Mouse (Mus musculus) liver, embryonic 13.5 days (tissue): ENCODE results near the gene Ifit3. TPM values are rescaled to one million over a fixed set of nuclear protein-coding genes. Genes with fewer than 3 reads are reported as not detected.
"Not testable (repeated sequence)": the region's sequence is repeated elsewhere in the genome, so short reads cannot be mapped to it uniquely, and the experiment has no call there.

Source experiments
- ATAC-seq: fragments of 200-750 bp; cut with Nextera tagmentation; 2 replicates; pipeline ENCODE4 v1.8.0; 2017; ENCODE audit warnings: low read depth, mild to moderate bottlenecking, moderate number of reproducible peaks, moderate library complexity
- DNase-seq: peaks from one replicate; pipeline ENCODE4 v3.0.0; 2022
- H3K27ac ChIP-seq: fragments of 300-500 bp; sonication (generic); 2 replicates; pipeline ENCODE4 v1.5.1; 2015; ENCODE audit warnings: moderate library complexity, mild to moderate bottlenecking, inconsistent platforms
- H3K27me3 ChIP-seq: fragments of 300-500 bp; sonication (generic); 2 replicates; pipeline ENCODE4 v1.6.1; 2015; ENCODE audit warnings: mild to moderate bottlenecking, inconsistent platforms
- H3K36me3 ChIP-seq: fragments of 300-500 bp; sonication (generic); 2 replicates; pipeline ENCODE4 v1.6.1; 2015; ENCODE audit warnings: mild to moderate bottlenecking, inconsistent platforms
- H3K4me1 ChIP-seq: fragments of 300-500 bp; sonication (generic); replicated peaks from 2 replicates; pipeline ENCODE4 v1.6.1; 2015; ENCODE audit warnings: inconsistent platforms
- H3K4me2 ChIP-seq: fragments of 300-500 bp; sonication (generic); 2 replicates; pipeline ENCODE4 v1.6.1; 2015; ENCODE audit warnings: inconsistent platforms, mild to moderate bottlenecking, moderate library complexity
- H3K4me3 ChIP-seq: fragments of 300-500 bp; sonication (generic); replicated peaks from 2 replicates; pipeline ENCODE4 v1.5.1; 2015; ENCODE audit warnings: mild to moderate bottlenecking, inconsistent platforms
- H3K9ac ChIP-seq: fragments of 300-500 bp; sonication (generic); 2 replicates; pipeline ENCODE4 v1.6.1; 2015; ENCODE audit warnings: mild to moderate bottlenecking, inconsistent platforms
- H3K9me3 ChIP-seq: fragments of 300-500 bp; sonication (generic); replicated peaks from 2 replicates; pipeline ENCODE4 v1.6.1; 2016; ENCODE audit warnings: inconsistent platforms
- WGBS: fragments of 180-500 bp; shearing (Covaris S2); methylation state at CpG from one replicate; pipeline ENCODE4 v1.1.7; 2015; ENCODE audit not compliant: insufficient replicate concordance; 5-methylcytosine and 5-hydroxymethylcytosine counted together
- polyA plus RNA-seq: library from polyadenylated mRNA; unstranded; fragments of >200 nt; fragmentation: Nextera tagmentation; extraction: Ambion mirVana; gene quantifications from 2 replicates; pipeline ENCODE4 v1.2.1, GENCODE M21; 2015

Ifit3 gene
- polyA plus RNA-seq, result 1.7 and 2.0 TPM in 2 replicates

DNA sequence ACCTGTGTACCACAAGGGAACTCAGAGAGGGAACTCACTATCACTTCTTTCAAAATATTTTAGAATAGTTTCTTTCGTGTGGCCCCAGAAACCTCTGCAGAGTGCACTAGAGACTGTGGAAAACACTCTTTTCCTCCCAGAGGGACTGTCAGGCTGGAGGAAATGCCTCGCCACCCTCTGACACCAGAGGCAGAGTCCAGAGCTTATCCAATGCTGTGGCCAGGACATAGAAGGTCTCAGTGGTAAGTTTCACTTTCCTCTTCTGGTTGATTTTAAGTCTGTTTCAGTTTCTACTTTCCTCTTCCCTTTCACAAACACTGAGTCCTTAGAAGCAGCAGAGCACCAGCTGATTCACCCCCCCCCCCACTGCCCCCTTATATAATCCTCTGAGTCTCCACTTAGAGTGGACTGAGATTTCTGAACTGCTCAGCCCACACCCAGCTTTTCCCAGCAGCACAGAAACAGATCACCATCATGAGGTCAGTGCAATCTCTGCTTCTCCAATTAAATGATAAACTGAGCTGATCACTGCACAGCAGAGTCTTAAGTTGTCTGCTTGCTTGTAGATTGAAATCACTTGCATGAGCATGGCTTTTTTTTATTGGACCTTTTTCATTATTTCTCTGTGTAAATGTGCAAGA, at the start of gene Ifit3:
Ifit3 (plus strand) TSS at position 406 of the 641 bp plus-strand sequence.
- not testable (repeated sequence) for H3K4me1 ChIP-seq, H3K27me3 ChIP-seq, DNase-seq, H3K27ac ChIP-seq, H3K4me3 ChIP-seq, H3K36me3 ChIP-seq, H3K9me3 ChIP-seq, H3K9ac ChIP-seq, H3K4me2 ChIP-seq
- 36% methylated on average over 2 of the region's 2 CpGs for WGBS
- ATAC-seq, result 0 out of 2 replicates have a peak, but pooled peaks have one; percentile 48

DNA sequence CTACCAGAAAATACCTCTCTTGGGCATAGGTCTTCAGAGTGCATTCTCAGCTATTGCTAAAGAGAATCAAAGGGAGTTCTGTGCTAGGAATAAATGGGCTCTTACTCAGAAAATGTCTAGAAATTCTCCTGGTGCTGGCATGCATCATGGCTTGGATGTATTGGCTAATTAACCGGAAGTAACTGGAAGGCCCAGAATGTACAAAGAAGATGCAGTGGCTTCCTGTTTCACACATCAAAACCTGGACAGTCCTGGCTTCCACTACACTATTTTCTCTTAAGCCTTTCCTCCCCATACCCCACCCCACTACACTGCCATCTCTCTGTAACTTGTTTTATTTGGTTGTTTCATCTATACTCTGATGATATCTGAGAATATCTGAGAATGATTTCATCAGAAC, 43.9 kb upstream of the Ifit3 start:
- WGBS, result 60% methylated on average over 1 of the region's 1 CpGs
- Histone ChIP-seq H3K36me3 (no peaks in the 10 kb centered on the region), H3K4me3 (no peak overlapping the region), H3K9me3 (no peaks in the 10 kb centered on the region), H3K4me1 (no peaks in the 10 kb centered on the region), H3K27ac (no peak overlapping the region), H3K27me3 (no peaks in the 10 kb centered on the region), H3K9ac (no peak overlapping the region), H3K4me2 (no peak overlapping the region)
- DNase-seq, result no peak
- no peak for ATAC-seq

DNA sequence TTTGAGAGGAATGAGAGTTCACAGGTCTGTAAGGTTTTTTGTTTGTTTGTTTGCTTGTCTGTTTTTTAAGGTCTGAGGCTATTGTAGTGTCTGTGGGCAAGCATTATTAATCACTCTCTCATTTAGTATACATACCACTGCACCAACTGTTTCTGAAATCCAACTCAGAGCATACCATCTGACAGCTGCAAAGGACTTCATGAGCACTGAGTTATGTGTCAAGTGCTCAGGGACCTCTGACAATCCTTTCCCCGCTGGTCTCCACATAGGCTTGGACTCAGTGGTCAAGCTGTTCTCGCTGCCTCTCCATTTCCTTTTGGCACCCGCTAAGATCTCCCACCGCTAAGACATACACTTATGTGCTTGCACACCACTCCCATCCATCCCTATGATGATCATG, 37.1 kb upstream of the Ifit3 start:
- 70% methylated on average over 4 of the region's 4 CpGs for WGBS
- no peak overlapping the region for H3K4me3 ChIP-seq
- H3K4me1 ChIP-seq, result peaks cover 9% of the 10 kb centered on the region
- no peak for DNase-seq
- 0 out of 2 replicates have a peak, but pooled peaks cover 5% of the 10 kb centered on the region for H3K27me3 ChIP-seq
- H3K27ac ChIP-seq, result no peak overlapping the region
- no peaks in the 10 kb centered on the region for H3K9me3 ChIP-seq
- no peak overlapping the region for H3K4me2 ChIP-seq
- H3K36me3 ChIP-seq, result no peaks in the 10 kb centered on the region
- ATAC-seq, result no peak
- H3K9ac ChIP-seq, result no peak overlapping the region

DNA sequence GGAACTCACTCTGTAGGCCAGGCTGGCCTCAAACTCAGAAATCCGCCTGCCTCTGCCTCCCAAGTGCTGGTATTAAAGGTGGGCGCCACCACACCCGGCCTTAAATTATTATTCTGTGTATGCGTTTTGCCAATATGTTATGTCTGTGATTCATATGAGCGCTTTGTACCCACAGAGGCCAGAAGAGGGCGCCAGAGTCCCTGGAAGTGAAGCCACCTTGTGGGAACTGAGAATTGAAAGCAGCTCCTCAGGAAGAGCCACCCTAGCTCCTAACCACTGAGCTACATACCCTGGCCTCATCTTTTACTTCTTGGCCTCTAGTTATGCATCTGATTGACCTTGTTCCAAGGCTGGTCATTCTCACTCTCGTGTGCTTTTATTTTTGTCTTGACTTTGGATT, 35.4 kb upstream of the Ifit3 start:
- H3K36me3 ChIP-seq, result no peaks in the 10 kb centered on the region
- 16% methylated on average over 7 of the region's 7 CpGs for WGBS
- peaks cover 17% of the 10 kb centered on the region for H3K4me1 ChIP-seq
- no peak overlapping the region for H3K9ac ChIP-seq
- H3K4me2 ChIP-seq, result no peak overlapping the region
- peak; percentile 62 for DNase-seq
- no peak for ATAC-seq
- no peaks in the 10 kb centered on the region for H3K9me3 ChIP-seq
- no peak overlapping the region for H3K4me3 ChIP-seq
- 0 out of 2 replicates have a peak, but pooled peaks cover 5% of the 10 kb centered on the region for H3K27me3 ChIP-seq
- H3K27ac ChIP-seq, result no peak overlapping the region

DNA sequence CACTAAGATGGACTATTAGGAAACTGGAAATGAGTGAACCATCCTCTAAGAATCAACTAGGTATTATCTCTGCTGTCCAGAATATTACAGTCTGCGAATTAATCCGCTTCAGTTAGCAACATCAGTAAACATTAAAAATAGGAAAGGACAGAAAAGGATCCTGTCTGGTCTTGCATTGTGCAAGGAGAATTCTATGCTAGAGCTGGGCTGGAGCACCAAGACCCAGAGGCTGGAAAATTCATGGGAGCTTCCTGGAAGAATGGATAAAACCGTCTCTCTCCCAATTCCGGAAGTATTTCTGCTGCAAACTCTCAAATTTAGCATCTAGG, 33.2 kb upstream of the Ifit3 start:
- peak overlapping the region; percentile 73 for H3K4me2 ChIP-seq
- no peak overlapping the region for H3K27ac ChIP-seq
- H3K4me3 ChIP-seq, result peak overlapping the region; percentile 65
- H3K27me3 ChIP-seq, result 0 out of 2 replicates have a peak, but pooled peaks cover 5% of the 10 kb centered on the region
- WGBS, result 25% methylated on average over 4 of the region's 4 CpGs
- DNase-seq, result no peak
- peak overlapping the region; percentile 58 for H3K9ac ChIP-seq
- H3K9me3 ChIP-seq, result no peaks in the 10 kb centered on the region
- H3K36me3 ChIP-seq, result no peaks in the 10 kb centered on the region
- H3K4me1 ChIP-seq, result peaks cover 22% of the 10 kb centered on the region
- ATAC-seq, result 0 out of 2 replicates have a peak, but pooled peaks have one; percentile 2

DNA sequence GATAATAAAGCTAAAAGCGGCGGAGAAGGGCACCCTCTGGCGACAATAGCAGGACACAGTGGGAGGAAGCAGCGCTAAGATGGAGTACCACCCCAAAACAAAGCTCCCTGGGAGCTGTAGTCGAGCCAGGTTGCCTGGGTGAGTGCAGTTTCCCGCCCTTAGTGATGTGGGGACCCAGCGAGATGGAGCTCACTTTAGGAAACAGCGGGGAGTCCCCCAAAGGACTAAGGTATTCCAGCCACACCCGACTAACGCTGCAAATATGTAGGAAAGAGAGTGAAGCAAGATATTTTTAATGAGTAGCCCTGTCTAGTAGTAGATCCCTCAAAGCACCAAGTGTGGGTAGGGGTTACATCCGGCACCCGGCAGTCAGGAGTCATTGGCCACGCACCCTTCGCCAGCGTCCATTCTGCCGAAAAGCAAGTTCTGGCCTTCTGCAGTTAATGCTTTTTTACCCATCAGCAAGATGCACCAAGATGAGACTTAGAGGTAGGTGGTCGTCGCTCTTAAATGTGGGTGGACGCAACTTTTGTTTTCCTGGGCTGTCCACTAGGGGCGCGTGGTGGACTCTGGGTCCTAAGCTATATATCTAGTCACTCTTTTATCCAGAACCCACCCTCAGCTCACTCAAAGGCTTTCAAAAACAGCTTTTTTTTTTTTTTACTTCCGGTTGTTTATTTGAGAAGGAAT, 32.7 kb upstream of the Ifit3 start, which contains the start of gene Ifit2:
Ifit2 (plus strand) TSS at position 161 of the 690 bp plus-strand sequence.
- no peaks in the 10 kb centered on the region for H3K9me3 ChIP-seq
- peak; percentile 96 for ATAC-seq
- no peak within 1 kb of the TSS for H3K27ac ChIP-seq
- H3K4me2 ChIP-seq, result peak within 1 kb of the TSS; percentile 73
- peaks cover 22% of the 10 kb centered on the region for H3K4me1 ChIP-seq
- H3K27me3 ChIP-seq, result 0 out of 2 replicates have a peak, but pooled peaks cover 5% of the 10 kb centered on the region
- WGBS, result 1% methylated on average over 22 of the region's 22 CpGs
- peak within 1 kb of the TSS; percentile 65 for H3K4me3 ChIP-seq
- H3K36me3 ChIP-seq, result no peaks in the 10 kb centered on the region
- peak within 1 kb of the TSS; percentile 58 for H3K9ac ChIP-seq
- DNase-seq, result peak; percentile 64

DNA sequence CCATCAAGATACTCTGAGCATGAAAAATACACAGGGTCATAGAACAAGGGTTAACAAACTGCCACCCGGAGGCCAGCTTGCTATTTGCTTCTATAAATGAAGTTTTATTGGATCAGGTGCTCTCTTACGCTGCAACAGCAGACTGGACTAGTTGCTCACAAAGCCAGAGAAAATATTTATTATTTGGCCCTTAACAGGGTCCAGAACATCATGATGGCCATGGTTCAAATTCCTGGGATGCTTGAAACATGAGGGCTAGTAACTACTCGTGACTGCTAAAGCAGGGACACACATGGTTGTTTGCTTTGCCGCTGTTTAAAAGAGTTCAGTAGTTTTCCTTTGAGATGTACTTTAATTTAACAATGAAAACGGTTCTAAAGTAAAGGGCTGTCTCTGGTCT, 31.4 kb upstream of the Ifit3 start:
- DNase-seq, result no peak
- 65% methylated on average over 5 of the region's 5 CpGs for WGBS
- H3K4me2 ChIP-seq, result peak overlapping the region; percentile 30; the same call in 1 of the 2 replicates
- H3K4me3 ChIP-seq, result no peak overlapping the region
- H3K9me3 ChIP-seq, result no peaks in the 10 kb centered on the region
- no peak for ATAC-seq
- H3K27ac ChIP-seq, result no peak overlapping the region
- H3K4me1 ChIP-seq, result peaks cover 22% of the 10 kb centered on the region
- 0 out of 2 replicates have a peak overlapping the region, but pooled peaks have one; percentile 3 for H3K9ac ChIP-seq
- no peaks in the 10 kb centered on the region for H3K36me3 ChIP-seq
- H3K27me3 ChIP-seq, result no peaks in the 10 kb centered on the region

DNA sequence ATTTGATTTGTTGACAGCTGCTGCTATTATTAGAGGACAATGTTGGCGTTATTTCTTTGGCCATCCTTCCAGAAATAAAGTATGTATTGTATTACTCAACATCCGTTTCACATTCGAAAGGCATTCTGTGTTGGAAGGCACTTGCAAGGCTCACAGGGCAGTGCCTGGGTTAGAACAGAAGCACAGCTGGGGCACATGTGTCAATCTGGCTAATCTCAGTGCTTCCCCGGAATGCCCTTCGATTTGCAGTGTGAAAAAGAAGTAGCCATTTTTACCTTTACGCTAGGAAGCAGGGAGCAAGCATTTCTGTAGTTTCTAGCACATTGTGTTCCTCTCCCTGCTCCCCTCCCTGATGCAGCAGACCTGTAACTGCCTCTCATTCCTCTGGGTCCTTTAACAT, 30.3 kb upstream of the Ifit3 start:
- ATAC-seq (no peak), DNase-seq (no peak)
- 56% methylated on average over 6 of the region's 6 CpGs for WGBS
- H3K4me2 ChIP-seq, result no peak overlapping the region
- no peak overlapping the region for H3K4me3 ChIP-seq
- H3K4me1 ChIP-seq, result peaks cover 22% of the 10 kb centered on the region
- H3K36me3 ChIP-seq, result no peaks in the 10 kb centered on the region
- 0 out of 2 replicates have a peak overlapping the region, but pooled peaks have one; percentile 15 for H3K27ac ChIP-seq
- H3K27me3 ChIP-seq, result no peaks in the 10 kb centered on the region
- no peak overlapping the region for H3K9ac ChIP-seq
- H3K9me3 ChIP-seq, result no peaks in the 10 kb centered on the region

DNA sequence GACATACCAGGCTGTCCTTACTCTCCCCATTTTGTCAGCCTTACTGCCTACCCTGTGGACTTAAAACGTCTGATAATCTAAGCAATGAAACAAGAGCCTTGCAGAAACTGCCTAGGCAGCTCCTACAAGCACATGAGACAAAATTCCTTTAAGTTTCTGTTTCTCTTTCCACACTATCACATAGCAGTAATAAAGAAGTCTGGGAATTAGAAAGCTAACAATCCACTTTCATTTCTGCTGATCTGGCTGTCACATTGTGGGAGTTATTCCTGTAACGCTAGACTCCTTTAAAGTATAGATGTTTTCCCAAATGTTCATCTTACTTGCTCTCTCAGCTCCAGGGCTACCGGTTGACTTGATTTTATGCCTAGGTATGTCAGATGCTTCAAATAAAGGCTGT, 29.8 kb upstream of the Ifit3 start:
- H3K4me3 ChIP-seq, result no peak overlapping the region
- no peak for DNase-seq
- 69% methylated on average over 3 of the region's 3 CpGs for WGBS

DNA sequence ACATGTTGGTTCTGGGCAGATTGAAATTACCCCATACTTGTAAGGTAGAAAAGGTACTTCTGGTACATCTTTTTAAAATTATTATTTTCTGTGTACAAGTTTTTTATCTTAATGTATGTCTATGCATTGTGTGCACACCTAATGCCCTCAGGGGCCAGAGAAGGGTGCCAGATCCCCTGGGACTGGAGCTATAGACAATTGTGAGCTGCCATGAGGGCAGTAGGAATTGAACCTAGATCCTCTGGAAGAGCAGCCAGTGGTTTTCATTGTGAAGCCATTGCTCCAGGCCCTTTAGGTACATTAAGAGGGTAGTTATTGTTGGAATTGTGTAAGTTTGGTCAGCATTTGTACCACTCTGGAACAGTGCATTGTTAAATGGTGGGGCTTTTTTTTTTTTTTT, 29.3 kb upstream of the Ifit3 start:
- Histone ChIP-seq H3K27me3 (no peaks in the 10 kb centered on the region), H3K4me2 (no peak overlapping the region), H3K36me3 (no peaks in the 10 kb centered on the region), H3K9me3 (no peaks in the 10 kb centered on the region), H3K9ac (no peak overlapping the region), H3K4me1 (peaks cover 22% of the 10 kb centered on the region), H3K4me3 (no peak overlapping the region), H3K27ac (no peak overlapping the region)
- no peak for ATAC-seq
- DNase-seq, result no peak

More for the DNA sequence above, 29.8 kb upstream of the Ifit3 start:
- H3K27me3 ChIP-seq, result no peaks in the 10 kb centered on the region
- H3K27ac ChIP-seq, result 0 out of 2 replicates have a peak overlapping the region, but pooled peaks have one; percentile 15
- no peak for ATAC-seq
- H3K4me1 ChIP-seq, result peaks cover 22% of the 10 kb centered on the region
- H3K9ac ChIP-seq, result no peak overlapping the region
- H3K9me3 ChIP-seq, result no peaks in the 10 kb centered on the region
- H3K4me2 ChIP-seq, result no peak overlapping the region
- no peaks in the 10 kb centered on the region for H3K36me3 ChIP-seq

DNA sequence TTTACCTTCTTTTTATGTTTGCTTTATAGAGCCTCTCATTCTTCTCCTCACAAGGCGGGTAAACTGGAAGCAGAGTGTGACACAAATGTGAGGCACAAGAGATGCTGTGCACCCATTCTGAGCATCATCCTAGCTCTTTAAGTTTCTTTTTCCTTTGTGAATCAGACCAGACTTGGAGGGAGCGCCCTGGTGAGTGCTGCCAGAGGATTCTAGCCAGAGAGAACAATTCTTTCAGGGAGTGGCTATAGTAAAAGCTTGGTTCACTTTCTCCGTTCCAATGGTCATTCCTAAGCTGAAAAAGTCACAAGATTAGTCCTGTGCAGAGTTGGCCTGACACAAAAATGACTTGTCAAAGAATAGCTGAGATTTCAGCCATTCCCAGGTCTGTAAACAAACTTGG, 26.7 kb upstream of the Ifit3 start:
- ATAC-seq, result no peak

More for the DNA sequence above, 26.7 kb upstream of the Ifit3 start:
- Histone ChIP-seq H3K4me1 (peaks cover 11% of the 10 kb centered on the region; the same call in 1 of the 2 replicates), H3K27ac (no peak overlapping the region), H3K27me3 (no peaks in the 10 kb centered on the region), H3K9ac (no peak overlapping the region), H3K36me3 (no peaks in the 10 kb centered on the region), H3K4me3 (no peak overlapping the region), H3K9me3 (no peaks in the 10 kb centered on the region), H3K4me2 (no peak overlapping the region)
- no peak for DNase-seq
- 59% methylated on average over 3 of the region's 3 CpGs for whole genome bisulfite sequencing
